Mouse (Mus musculus) frontal cortex, postnatal 10 days (tissue): ENCODE measurements around the gene Itgam.
"Not testable (repeated sequence)": the region's sequence is repeated elsewhere in the genome, so short reads cannot be mapped to it uniquely, and the experiment has no call there.

Experiments
- DNase-seq, 2 experiments: peaks; one replicate each; pipeline ENCODE4 v3.0.0; 2022; ENCODE audit warnings: low spot score in 2 of 2, mixed read lengths in 1 of 2

Itgam gene

DNA sequence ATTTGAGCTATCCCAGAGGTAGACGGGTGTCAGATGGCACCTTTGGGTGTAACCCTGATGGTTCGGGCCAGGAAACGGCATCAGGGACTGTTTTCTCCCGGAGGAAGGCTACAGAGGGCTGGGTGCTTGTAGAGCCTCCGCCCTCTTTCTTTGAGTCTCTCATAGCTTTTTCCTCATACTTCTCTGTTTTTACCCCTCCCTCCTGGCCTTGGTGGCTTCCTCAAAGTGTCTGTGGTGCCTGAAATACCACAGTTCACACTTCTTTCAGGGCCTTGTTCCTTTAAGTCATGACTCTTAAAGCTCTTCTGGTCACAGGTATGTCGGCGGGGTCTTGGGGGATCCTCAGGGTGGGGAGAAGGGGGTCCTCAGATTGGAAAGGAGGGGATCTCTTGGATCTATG, at the start of gene Itgam, which contains the start of gene Gm49368:
Itgam (plus strand) TSS at position 185 of the 400 bp plus-strand sequence.
Gm49368 (plus strand) TSS at position 228 of the 400 bp plus-strand sequence.
- no peak for DNase-seq

- DNase-seq, result no peak
Observed at GRCm38 (mm10) chr7:128013116-128013515, 49.3 kb upstream of the Itgam start.

- not testable (repeated sequence) for DNase-seq
Observed at GRCm38 (mm10) chr7:128016134-128016533, 46.3 kb upstream of the Itgam start.

DNA sequence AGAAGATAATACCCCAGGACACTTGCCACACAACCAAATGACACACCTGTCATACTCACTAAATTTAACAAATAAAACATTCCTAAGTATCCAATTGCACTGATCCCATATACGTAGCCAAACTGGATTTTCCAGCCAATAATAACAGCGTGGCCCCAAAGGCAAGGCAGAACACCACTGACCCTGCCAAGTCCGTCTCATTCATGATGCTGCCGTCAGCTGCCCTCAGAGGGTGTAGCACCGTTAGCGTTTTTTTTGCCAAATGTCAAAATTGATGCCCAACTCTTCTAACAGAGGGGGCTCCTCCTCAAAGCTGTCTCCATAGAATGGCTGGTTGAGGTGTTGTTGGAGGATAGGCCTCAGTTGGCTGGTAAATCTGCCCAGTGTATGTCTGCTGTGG, 45.8 kb upstream of the Itgam start:
- DNase-seq, result no peak

DNA sequence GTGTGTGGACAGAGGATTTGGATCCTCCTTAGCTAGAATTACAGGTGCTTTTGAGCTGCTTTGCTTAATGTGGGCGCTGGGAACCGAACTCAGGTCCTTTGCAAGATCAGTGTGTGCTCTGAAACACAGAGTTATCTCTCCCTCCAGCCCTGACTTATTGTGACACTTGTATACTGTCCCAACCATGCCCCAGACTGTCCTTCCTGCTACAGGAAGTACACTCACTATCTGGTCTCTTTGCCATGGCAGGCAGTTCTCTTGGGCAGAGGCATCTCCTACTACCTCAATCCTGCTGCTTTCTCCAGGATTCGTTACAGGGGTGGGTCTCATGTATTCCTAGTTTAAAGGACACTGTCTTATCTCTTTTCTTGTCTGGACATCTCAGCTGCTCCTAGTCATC, 44.2 kb upstream of the Itgam start:
- DNase-seq, result no peak

DNA sequence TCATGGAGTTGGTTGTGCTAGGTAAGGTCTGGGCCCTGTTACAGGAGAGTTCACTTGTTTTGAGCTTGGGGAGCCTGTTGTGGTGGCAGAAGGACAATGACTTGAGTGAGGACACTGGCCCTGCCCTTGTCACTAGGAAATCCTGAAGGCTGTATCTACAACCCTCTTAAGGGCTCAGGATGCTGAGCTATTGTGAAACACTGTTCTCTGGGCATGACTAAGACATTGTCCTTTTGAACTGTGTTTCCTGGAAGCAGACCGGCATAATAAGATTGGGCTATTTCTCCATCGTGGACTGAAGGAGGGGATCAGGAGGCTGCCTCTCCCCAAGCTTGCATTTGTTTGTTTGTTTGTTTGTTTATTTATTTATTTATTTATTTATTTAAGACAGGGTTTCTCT, 43.3 kb upstream of the Itgam start:
- no peak for DNase-seq

- no peak for DNase-seq
Observed at GRCm38 (mm10) chr7:128022974-128023373, 39.5 kb upstream of the Itgam start.

DNA sequence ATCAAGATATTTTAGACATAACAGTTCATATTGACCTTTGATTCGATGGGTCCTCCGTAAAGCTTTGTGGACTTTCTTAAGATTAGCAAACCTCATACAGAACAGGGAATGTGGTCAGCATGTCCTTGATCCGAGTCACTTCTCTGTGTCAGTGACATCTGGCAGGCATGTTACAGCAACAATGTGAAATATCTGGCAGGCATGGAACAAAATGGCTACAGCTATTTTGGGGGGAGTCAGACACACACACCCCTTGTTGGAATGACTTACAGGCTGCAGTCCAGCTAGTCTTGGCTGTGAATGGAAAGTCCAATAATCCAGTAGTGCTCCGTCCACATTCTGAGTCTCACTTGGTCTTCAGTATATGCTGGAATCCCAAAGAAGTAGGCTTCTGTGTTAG, 38.9 kb upstream of the Itgam start:
- DNase-seq, result no peak

- no peak for DNase-seq
Observed at GRCm38 (mm10) chr7:128024364-128024763, 38.1 kb upstream of the Itgam start.

DNA sequence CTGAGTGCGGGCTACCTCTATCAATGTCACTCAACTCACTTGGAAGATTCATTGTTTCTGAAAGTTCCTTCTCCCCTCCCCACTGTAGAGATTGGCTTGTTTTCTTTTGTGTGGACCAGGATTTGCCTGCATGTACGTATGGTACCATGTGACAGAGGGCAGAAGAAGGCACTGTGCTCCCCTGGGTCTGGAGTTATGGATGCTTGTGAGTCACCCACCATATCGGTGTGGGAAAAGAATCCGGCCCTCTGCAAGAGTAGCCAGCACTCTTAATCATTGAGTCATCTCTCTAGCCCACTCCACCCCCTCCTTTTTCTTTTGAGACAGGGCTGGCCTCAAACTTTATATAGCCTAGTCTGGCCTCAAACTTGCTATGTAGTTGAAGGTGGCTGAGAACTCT, 37.5 kb upstream of the Itgam start:
- no peak for DNase-seq

DNA sequence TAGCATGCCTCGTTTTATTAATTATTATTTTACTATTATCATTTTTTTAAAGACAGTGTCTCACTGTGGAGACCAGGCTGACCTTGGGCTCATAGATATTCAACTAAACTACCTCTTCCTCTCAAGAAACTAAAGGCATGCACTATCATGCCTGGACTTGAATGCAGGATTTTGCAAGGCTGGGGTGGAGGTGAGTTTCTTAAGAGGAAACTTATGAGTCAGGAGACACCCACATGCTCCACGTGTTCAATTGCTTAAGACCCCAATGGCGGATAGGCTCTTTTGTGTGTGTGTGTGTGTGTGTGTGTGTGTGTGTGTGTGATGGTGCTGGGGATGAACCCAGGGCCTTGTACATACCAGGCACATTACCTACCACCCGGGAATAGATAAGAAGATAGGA, 37.1 kb upstream of the Itgam start:
- DNase-seq, result no peak

- DNase-seq, result no peak
Observed at GRCm38 (mm10) chr7:128031403-128031976, 30.9 kb upstream of the Itgam start.

DNA sequence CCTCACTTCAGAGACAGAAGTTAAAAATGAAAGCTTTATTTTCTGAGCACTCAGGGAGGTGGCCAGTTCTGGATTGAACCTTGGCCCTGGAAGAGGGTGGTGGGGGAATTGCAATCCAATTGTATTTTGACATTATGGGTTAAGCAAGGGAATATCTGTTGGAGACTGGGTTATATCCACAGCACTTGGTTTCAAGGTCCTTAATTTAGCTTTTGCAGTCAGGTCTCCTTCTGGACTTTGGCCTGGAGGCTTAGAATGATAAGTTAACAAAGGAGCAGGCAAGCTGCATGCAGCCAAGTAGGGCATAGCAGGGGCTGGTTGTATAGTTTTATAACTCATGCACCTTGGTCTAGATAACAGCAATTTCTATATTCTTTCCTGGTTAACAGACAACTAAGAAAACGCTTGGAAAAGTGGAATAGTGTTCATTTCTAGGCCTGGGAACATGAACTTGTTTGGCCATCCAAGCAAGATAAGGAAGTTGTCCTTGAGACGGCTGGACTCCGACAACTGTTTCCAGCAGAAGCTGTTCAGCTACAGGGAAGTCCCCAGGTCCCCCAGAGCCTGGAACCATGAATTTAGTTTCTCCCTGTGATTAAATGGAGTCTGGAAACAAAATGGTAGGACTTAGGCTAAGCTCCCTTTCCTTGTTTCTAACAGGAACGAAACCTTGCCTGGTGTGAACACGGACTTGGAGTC, 30.0 kb upstream of the Itgam start:
- no peak for DNase-seq

DNA sequence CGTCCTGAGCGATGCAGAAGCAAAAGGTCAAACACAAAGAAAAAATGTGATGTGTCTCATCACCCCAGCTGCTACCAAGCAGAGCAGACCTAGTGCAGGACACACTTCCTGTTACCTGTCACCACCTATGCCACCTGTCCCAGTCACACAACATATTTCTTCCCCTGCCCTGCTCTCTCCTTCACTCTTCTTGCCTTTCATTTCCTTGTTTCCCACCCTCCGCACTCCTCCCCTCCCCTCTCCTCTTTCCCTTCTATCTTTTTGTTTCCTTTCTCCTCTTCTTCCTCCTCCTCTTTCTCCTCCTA, 29.5 kb upstream of the Itgam start:
- no peak for DNase-seq

GRCm38 (mm10) chr7:128033616-128034015, 28.8 kb upstream of the Itgam start:
- no peak for DNase-seq

GRCm38 (mm10) chr7:128042161-128042820, 20.1 kb upstream of the Itgam start:
- DNase-seq, result not testable (repeated sequence)

DNA sequence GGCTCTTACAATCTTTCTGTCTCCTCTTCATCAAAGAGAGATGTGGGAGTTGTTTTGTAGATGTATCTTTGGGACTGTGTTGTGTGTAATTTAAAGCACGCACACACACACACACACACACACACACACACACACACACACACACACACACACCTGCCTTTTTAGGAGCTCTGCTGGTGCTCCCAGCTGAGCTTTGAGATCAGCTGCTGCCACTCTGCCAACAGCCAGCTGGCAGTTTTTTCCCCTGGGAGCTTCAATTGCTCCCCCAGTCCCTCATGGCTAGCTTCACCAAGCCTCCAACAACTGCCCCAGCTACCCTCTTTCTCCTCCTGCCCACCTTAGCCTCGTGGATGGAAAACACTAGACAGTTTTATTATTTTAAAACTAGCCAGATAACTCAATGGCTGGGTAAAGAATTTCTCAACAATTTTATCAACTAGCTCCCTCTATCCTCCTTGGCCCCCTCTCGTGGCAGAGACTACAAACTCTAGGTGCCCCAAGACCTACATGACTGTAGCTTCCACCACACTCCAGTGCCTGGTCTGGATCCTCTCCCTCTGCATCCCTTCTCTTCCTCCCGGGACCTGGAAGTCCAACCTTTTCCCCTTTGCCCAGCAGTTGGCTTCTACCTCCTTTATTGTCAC, 18.2 kb upstream of the Itgam start:
- no peak for DNase-seq

- no peak for DNase-seq
Observed at GRCm38 (mm10) chr7:128045640-128046039, 16.8 kb upstream of the Itgam start.

- DNase-seq, result no peak
Observed at GRCm38 (mm10) chr7:128048819-128049218, 13.6 kb upstream of the Itgam start.

- no peak for DNase-seq
Observed at GRCm38 (mm10) chr7:128049254-128049653, 13.2 kb upstream of the Itgam start.

DNA sequence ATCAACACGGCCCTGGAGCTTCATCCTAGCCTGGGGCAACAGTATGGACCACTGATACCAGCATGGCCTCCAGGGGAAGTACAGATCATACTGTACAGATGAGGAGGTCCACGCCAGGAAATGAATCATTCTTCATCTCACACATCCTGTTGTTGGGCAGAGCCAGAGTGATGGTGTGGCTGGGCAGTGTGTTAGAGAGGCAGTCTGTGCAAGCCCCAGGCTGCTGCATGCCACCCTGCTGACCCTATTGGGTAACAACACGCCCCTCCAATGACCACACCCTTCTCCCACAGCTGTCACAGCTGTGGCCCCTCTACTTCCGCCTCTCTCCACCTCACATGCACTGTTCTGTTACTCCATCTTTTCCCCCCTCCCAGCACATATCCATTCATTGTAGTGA, 11.7 kb upstream of the Itgam start:
- DNase-seq, result no peak

GRCm38 (mm10) chr7:128053061-128053460, 9.4 kb upstream of the Itgam start:
- DNase-seq, result no peak

DNA sequence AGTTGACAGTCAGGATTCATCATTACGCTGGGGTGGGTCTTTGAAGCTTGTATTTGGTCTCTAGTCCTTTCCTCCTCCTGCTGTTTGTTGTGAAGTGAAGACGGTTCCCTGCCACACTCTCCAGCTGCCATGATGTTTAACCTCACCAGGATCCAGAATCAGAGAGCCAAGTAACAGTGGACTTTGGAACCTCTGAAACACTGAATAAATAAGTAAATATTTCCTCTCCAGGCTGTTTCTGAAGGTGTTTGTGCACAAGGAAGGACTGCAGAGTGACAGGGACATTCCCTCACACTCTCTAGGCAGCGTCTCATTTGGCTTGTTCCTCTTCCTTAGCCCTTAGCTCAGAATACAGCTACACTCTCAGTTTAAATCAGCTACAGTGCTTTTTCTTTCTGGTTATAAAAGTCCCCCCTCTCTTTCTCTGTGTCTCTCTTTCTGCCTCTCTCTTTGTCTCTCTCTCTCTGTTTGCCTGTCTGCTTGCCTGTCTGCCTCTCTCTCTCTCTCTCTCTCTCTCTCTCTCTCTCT, 5.5 kb upstream of the Itgam start:
- DNase-seq, result no peak
